Mouse (Mus musculus) kidney, embryonic 16.5 days (tissue): ENCODE results near the gene 3110082I17Rik. TPM values are rescaled to one million over a fixed set of nuclear protein-coding genes. Genes with fewer than 3 reads are reported as not detected.

Experiments
- ATAC-seq: fragments of 200-750 bp; cut with Nextera tagmentation; 2 replicates; pipeline ENCODE4 v1.8.0; 2017; ENCODE audit warnings: moderate TSS enrichment; ENCODE audit not compliant: low FRiP score, low TSS enrichment
- H3K27ac ChIP-seq: fragments of 300-500 bp; sonication (generic); 2 replicates; pipeline ENCODE4 v1.5.1; 2014; ENCODE audit warnings: low read length
- H3K27me3 ChIP-seq: fragments of 300-500 bp; sonication (generic); 2 replicates; pipeline ENCODE4 v1.6.1; 2014; ENCODE audit warnings: low read length, control low read depth, mixed read lengths; ENCODE audit not compliant: insufficient read depth
- H3K36me3 ChIP-seq: fragments of 300-500 bp; sonication (generic); 2 replicates; pipeline ENCODE4 v1.6.1; 2014; ENCODE audit warnings: low read length, control low read depth, mixed read lengths; ENCODE audit not compliant: insufficient read depth
- H3K4me1 ChIP-seq: fragments of 300-500 bp; sonication (generic); 2 replicates; pipeline ENCODE4 v1.6.1; 2014; ENCODE audit warnings: low read length, control low read depth, mixed read lengths; ENCODE audit not compliant: insufficient read depth
- H3K4me2 ChIP-seq: fragments of 300-500 bp; sonication (generic); replicated peaks from 2 replicates; pipeline ENCODE4 v1.6.1; 2014; ENCODE audit warnings: low read depth, low read length
- H3K4me3 ChIP-seq: fragments of 300-500 bp; sonication (generic); 2 replicates; pipeline ENCODE4 v1.5.1; 2014; ENCODE audit warnings: mild to moderate bottlenecking, low read length
- H3K9ac ChIP-seq: fragments of 300-500 bp; sonication (generic); replicated peaks from 2 replicates; pipeline ENCODE4 v1.6.1; 2014; ENCODE audit warnings: low read length
- H3K9me3 ChIP-seq: fragments of 300-500 bp; sonication (generic); 2 replicates; pipeline ENCODE4 v1.6.1; 2016; ENCODE audit warnings: low read length, control low read depth
- WGBS: fragments of 180-500 bp; shearing (Covaris S2); extraction: QIAGEN DNeasy Blood & Tissue Kit; methylation state at CpG from one replicate; pipeline ENCODE4 v1.1.7; 2014; 5-methylcytosine and 5-hydroxymethylcytosine counted together
- polyA plus RNA-seq: library from polyadenylated mRNA; unstranded; fragments of >200 nt; fragmentation: Nextera tagmentation; extraction: Ambion mirVana; gene quantifications from 2 replicates; pipeline ENCODE4 v1.2.1, GENCODE M21; 2015

The 3110082I17Rik gene
- polyA plus RNA-seq, 1 experiment from 2014 or later, result 46.1 TPM

DNA sequence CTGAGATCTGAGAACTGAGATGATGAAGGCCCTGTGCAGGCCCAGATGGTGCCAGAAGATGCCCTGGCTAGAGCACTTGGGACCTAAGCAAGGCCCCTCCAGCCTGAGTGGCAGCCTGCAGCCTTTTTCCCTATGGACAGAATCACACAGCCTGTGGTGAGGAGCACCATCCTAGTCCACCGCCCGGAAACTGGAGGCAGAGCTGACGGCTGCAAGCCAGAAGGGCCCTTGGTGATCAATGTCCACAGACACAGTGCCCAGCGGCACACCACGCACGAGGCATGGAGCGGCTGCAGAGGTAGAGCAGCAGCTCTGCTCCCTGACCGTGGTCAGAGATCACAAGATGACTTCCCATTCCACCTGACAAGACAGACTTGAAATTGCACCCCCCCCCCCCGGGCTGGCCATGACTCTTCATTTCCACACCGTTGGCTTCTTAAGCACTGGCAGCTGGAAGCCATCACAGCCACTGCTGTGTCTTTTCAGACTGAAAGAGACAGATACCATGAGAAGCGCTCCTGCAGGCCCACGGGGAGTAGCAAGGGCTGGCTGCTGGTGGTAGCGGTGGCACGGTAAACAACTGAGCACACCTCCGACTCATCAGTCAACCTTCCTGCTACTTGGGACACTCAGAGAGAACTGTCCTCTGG is 48.5 kb downstream of the 3110082I17Rik start:
- ATAC-seq, result peak; percentile 21; the same call in 1 of the 2 replicates
- H3K4me1 ChIP-seq, result peaks cover 42% of the 10 kb centered on the region
- no peaks in the 10 kb centered on the region for H3K9me3 ChIP-seq
- no peak overlapping the region for H3K9ac ChIP-seq
- no peaks in the 10 kb centered on the region for H3K27me3 ChIP-seq
- H3K36me3 ChIP-seq, result peaks cover 4% of the 10 kb centered on the region; the same call in 1 of the 2 replicates
- 51% methylated on average over 15 of the region's 15 CpGs for WGBS
- H3K4me2 ChIP-seq, result no peak overlapping the region
- H3K4me3 ChIP-seq, result no peak overlapping the region
- no peak overlapping the region for H3K27ac ChIP-seq

DNA sequence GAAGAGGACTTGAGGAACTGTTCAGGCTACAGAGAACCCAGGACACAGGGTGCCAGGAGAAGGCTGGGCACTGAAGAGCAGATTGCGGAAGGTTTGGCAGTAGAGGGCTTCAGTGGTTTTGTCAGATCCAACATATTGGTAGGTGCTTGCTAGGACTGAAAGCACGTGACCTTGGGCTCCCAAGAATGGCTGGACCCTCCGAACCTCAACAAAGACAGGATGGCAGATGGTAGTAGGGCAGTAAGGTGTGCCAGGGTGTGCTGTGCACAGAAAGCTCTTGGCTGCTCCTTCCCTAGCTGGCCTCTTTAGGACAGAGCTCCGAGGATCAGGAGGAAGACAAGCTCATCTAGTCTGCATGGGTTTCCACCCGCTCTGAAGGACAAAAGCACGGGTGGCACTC is 49.2 kb downstream of the 3110082I17Rik start:
- H3K9me3 ChIP-seq, result no peaks in the 10 kb centered on the region
- no peak overlapping the region for H3K9ac ChIP-seq
- H3K36me3 ChIP-seq, result peaks cover 4% of the 10 kb centered on the region; the same call in 1 of the 2 replicates
- H3K27ac ChIP-seq, result no peak overlapping the region
- no peak overlapping the region for H3K4me2 ChIP-seq
- H3K4me3 ChIP-seq, result no peak overlapping the region
- H3K27me3 ChIP-seq, result no peaks in the 10 kb centered on the region
- peaks cover 45% of the 10 kb centered on the region for H3K4me1 ChIP-seq
- no peak for ATAC-seq
- whole genome bisulfite sequencing, result 90% methylated on average over 6 of the region's 6 CpGs

DNA sequence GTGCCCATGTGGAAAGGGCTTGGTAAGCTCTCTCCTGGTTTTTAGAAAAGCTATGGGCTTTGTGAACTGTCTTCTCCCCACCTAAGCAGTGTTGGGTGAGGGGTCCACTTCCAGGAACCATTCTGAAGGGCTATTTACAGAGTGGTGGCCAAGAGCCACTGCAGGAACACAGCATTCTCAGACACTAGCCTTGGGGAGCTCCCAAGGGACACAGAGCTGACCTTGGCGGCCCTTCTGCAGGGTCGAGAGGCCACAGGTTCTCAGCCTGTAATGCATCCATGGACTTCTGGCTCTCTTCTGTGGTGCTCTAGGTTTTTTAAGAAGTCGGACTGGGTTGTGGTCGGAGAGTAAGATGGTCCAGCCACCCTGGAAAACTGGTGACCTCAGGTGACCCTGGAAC is 50.3 kb downstream of the 3110082I17Rik start:
- Histone ChIP-seq H3K4me3 (no peak overlapping the region), H3K4me1 (peaks cover 51% of the 10 kb centered on the region), H3K27ac (peak overlapping the region; percentile 36; the same call in 1 of the 2 replicates), H3K36me3 (peaks cover 4% of the 10 kb centered on the region; the same call in 1 of the 2 replicates), H3K9ac (no peak overlapping the region), H3K9me3 (no peaks in the 10 kb centered on the region), H3K4me2 (no peak overlapping the region), H3K27me3 (no peaks in the 10 kb centered on the region)
- 81% methylated on average over 4 of the region's 4 CpGs for WGBS
- ATAC-seq, result no peak

DNA sequence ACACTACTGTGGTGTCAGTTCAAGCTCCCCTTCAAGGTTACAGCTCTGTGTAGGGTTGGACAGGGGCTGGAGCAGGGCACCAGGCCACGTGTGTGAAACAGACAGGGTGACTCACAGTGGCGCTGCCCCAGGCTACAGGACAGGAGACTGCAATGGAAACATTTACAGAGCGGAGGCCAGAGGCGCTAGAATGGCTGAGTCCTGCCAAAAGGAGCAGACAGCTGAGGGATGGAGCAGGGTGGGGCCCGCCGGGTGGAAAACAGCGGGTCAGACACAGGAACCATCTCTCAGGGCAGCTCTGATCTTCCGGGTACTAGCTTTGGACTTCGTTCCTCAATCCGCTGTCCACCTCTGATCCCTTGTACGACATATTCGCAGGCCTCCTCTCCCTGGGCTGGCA is 50.9 kb downstream of the 3110082I17Rik start:
- Histone ChIP-seq H3K27ac (peak overlapping the region; percentile 36; the same call in 1 of the 2 replicates), H3K36me3 (peaks cover under 1% of the 10 kb centered on the region; the same call in 1 of the 2 replicates), H3K4me3 (no peak overlapping the region), H3K4me1 (peaks cover 51% of the 10 kb centered on the region), H3K27me3 (no peaks in the 10 kb centered on the region), H3K9me3 (no peaks in the 10 kb centered on the region), H3K4me2 (no peak overlapping the region), H3K9ac (0 out of 2 replicates have a peak overlapping the region, but pooled peaks have one; percentile 7)
- peak; percentile 36; the same call in 1 of the 2 replicates for ATAC-seq
- WGBS, result 61% methylated on average over 12 of the region's 12 CpGs

DNA sequence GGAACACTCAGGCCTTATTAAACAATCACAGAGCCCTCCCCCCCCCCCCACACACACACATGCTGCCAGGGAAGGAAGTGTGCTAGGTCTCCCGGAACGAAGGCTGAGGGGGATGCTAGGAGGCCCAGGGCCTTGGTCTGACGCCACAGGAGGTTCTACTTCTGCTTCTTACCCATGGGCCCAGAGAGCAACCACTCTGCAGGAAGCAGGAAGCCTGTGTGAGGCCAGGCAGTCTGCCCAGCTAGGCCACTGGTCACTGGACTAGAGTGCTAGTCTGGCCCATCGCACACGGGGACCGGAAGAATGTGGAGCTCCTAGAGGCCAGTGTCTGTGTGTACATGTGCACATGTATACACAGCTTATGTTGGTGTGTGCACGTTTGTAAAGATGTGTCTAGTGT is 51.8 kb downstream of the 3110082I17Rik start:
- no peaks in the 10 kb centered on the region for H3K36me3 ChIP-seq
- no peak overlapping the region for H3K4me3 ChIP-seq
- no peak overlapping the region; the same call in 1 of the 2 replicates for H3K9ac ChIP-seq
- peaks cover 47% of the 10 kb centered on the region for H3K4me1 ChIP-seq
- H3K27me3 ChIP-seq, result no peaks in the 10 kb centered on the region
- H3K4me2 ChIP-seq, result no peak overlapping the region
- H3K27ac ChIP-seq, result peak overlapping the region; percentile 64
- ATAC-seq, result no peak
- WGBS, result 61% methylated on average over 7 of the region's 7 CpGs
- H3K9me3 ChIP-seq, result no peaks in the 10 kb centered on the region

DNA sequence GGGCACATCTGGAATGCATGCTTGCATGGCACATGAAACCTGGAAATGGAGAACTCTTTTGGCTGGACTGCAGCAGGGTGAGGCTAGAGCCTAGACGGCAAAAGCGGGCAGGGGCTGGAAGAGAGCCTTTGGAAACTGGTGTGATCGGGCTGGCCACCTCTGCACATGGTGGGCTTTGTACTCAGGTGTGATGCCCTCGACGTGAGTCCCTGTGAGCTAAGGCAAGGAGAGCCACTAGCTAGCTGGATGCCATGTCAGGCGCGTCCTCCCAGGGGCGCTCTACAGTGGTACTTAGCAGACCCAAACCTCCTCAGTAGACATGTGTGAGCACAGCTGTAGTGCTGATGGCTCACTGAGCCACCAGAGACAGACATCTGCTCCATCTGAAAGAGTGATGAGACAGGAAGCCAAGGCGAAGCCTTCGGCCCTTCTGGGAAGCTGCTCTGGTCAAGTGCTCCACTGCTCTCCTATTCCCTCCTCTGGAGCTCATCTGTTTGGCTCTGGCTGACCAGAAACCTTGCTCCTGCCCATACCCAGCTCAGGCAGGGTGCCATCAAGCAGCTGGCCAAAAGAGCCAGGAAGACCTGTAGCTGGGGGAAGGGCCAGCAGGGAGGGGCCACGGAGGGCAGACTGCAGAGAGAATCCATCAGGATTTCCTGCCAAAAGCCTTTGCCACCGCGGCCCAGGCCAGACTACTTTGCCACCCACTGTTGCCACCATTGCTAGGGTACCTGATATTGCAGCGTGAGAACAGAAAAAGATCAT is 53.0 kb downstream of the 3110082I17Rik start:
- Histone ChIP-seq H3K36me3 (no peaks in the 10 kb centered on the region), H3K4me3 (no peak overlapping the region), H3K9ac (peak overlapping the region; percentile 7; the same call in 1 of the 2 replicates), H3K27me3 (no peaks in the 10 kb centered on the region), H3K4me1 (peaks cover 41% of the 10 kb centered on the region), H3K4me2 (no peak overlapping the region), H3K9me3 (no peaks in the 10 kb centered on the region), H3K27ac (no peak overlapping the region)
- ATAC-seq, result no peak
- WGBS, result 75% methylated on average over 14 of the region's 14 CpGs

DNA sequence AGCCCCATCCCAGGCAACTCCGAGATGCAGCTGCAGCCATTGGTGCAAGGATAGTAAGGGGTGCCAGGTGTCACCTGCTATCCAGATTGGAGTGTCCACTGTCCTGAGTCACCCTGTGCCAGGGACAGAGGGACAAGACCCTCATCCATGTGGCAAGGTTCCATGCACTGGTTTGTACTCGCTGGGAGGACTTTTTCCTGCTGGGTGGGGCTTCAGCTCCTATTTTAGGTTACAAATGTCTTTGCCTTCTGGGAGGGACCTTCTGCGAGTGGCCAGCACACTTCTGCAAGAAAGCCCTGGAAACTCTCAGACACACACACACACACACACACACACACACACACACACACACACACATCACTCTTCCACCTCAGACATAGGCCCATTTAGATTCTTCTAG is 54.4 kb downstream of the 3110082I17Rik start:
- Histone ChIP-seq H3K36me3 (no peaks in the 10 kb centered on the region), H3K27ac (0 out of 2 replicates have a peak overlapping the region, but pooled peaks have one; percentile 16), H3K4me2 (no peak overlapping the region), H3K4me3 (no peak overlapping the region), H3K27me3 (no peaks in the 10 kb centered on the region), H3K4me1 (peaks cover 37% of the 10 kb centered on the region), H3K9ac (no peak overlapping the region), H3K9me3 (no peaks in the 10 kb centered on the region)
- 66% methylated on average over 3 of the region's 3 CpGs for WGBS
- ATAC-seq, result no peak

DNA sequence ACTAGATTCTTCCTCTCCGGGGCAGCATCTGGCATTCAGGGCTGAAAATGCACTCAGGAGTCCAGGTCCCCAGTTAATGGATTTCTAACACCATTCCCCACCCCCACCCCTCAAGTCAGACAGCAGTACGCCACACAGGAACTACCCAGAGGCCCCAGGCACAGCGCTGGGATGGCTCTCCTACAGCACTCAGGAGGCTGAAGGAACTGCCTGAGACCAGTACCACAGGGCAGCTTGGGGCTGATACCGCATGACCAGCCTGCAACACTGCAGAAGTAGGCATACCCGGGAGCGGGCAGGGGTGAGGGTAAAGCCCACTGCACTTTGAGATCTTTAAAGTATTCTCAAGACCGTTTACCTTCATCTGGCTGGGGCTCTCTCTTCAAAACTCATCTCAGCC is 54.8 kb downstream of the 3110082I17Rik start:
- no peaks in the 10 kb centered on the region for H3K9me3 ChIP-seq
- peak; percentile 58; the same call in 1 of the 2 replicates for ATAC-seq
- H3K27me3 ChIP-seq, result no peaks in the 10 kb centered on the region
- no peaks in the 10 kb centered on the region for H3K36me3 ChIP-seq
- peaks cover 37% of the 10 kb centered on the region for H3K4me1 ChIP-seq
- H3K4me2 ChIP-seq, result no peak overlapping the region
- WGBS, result 67% methylated on average over 7 of the region's 7 CpGs
- no peak overlapping the region for H3K4me3 ChIP-seq
- 0 out of 2 replicates have a peak overlapping the region, but pooled peaks have one; percentile 16 for H3K27ac ChIP-seq
- no peak overlapping the region for H3K9ac ChIP-seq

DNA sequence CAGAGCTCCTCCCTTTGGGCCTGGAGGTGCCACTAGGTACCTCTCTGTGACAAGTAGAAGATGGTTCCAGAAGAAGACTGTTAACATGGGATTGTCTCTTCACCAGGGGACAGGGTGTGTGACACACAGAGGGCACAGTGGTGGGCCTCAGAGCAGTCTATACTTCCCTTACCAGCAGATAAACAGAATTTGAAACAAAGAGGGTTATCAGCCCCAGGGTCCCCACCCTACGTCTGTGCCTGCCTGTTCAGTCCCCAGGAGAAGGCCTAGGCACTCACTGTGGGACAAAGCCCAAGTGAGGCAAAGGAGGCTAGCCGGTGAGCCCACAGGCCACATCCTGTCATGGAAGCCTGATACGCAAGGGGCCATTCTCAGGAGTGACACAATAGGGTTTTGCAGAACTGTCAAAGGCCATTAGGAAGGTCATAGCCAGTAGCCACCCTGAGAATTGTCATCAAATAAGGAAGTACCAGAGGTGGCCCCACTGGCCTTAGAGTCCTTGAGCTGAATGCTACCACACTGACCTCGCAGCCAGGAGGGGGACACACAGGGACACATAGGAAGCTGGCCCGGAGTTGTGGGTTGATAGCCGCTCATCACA is 55.4 kb downstream of the 3110082I17Rik start, which contains the start of gene C130050O18Rik:
Gene C130050O18Rik (plus strand): TSS at position 480 of the 601 bp plus-strand sequence.
- H3K27me3 ChIP-seq, result no peaks in the 10 kb centered on the region

More for the DNA sequence above, 55.4 kb downstream of the 3110082I17Rik start, which contains the start of gene C130050O18Rik:
- Histone ChIP-seq H3K4me2 (no peak within 1 kb of the TSS), H3K9me3 (no peaks in the 10 kb centered on the region), H3K9ac (no peak within 1 kb of the TSS), H3K36me3 (no peaks in the 10 kb centered on the region), H3K4me3 (no peak within 1 kb of the TSS), H3K27ac (0 out of 2 replicates have a peak within 1 kb of the TSS, but pooled peaks have one; percentile 16), H3K4me1 (peaks cover 32% of the 10 kb centered on the region)
- ATAC-seq, result no peak
- 80% methylated on average over 6 of the region's 6 CpGs for WGBS
